Mouse (Mus musculus) embryonic facial prominence, embryonic 14.5 days (tissue): ENCODE measurements at regions not wholly inside any gene's neighbourhood (a gene's known extent, or its start where the extent isn't known, plus 50 kb on each side); places are given as distances from the start of the nearest gene placed in this dataset.

ENCODE experiments used
- ATAC-seq: fragments of 200-750 bp; cut with Nextera tagmentation; 2 replicates; pipeline ENCODE4 v1.8.0; 2017; ENCODE audit warnings: low read depth, moderate number of reproducible peaks, moderate TSS enrichment
- DNase-seq: peaks from one replicate; pipeline ENCODE4 v3.0.0-alpha.2; 2015; ENCODE audit warnings: low spot score
- H3K27ac ChIP-seq: fragments of 300-500 bp; sonication (generic); replicated peaks from 2 replicates; pipeline ENCODE4 v1.5.1; 2014; ENCODE audit warnings: low read depth, mild to moderate bottlenecking, low read length, moderate library complexity
- H3K27me3 ChIP-seq: fragments of 300-500 bp; sonication (generic); replicated peaks from 2 replicates; pipeline ENCODE4 v1.6.1; 2014; ENCODE audit warnings: low read length; ENCODE audit not compliant: control insufficient read depth, insufficient read depth
- H3K36me3 ChIP-seq: fragments of 300-500 bp; sonication (generic); 2 replicates; pipeline ENCODE4 v1.6.1; 2014; ENCODE audit warnings: low read length, mixed read lengths; ENCODE audit not compliant: control insufficient read depth, insufficient read depth
- H3K4me1 ChIP-seq: fragments of 300-500 bp; sonication (generic); 2 replicates; pipeline ENCODE4 v1.6.1; 2014; ENCODE audit warnings: antibody characterized with exemption, low read length; ENCODE audit not compliant: control insufficient read depth, insufficient read depth
- H3K4me2 ChIP-seq: fragments of 300-500 bp; sonication (generic); 2 replicates; pipeline ENCODE4 v1.6.1; 2014; ENCODE audit warnings: low read depth, mild to moderate bottlenecking, low read length, moderate library complexity, mixed read lengths
- H3K4me3 ChIP-seq: fragments of 300-500 bp; sonication (generic); 2 replicates; pipeline ENCODE4 v1.5.1; 2014; ENCODE audit warnings: low read depth, mild to moderate bottlenecking, low read length
- H3K9ac ChIP-seq: fragments of 300-500 bp; sonication (generic); 2 replicates; pipeline ENCODE4 v1.6.1; 2014; ENCODE audit warnings: low read depth, mild to moderate bottlenecking, low read length, moderate library complexity, mixed read lengths
- H3K9me3 ChIP-seq: fragments of 300-500 bp; sonication (generic); 2 replicates; pipeline ENCODE4 v1.6.1; 2016; ENCODE audit warnings: low read length; ENCODE audit not compliant: control insufficient read depth
- WGBS: fragments of 180-500 bp; shearing (Covaris S2); extraction: QIAGEN DNeasy Blood & Tissue Kit; methylation state at CpG from one replicate; pipeline ENCODE4 v1.1.7; 2014; 5-methylcytosine and 5-hydroxymethylcytosine counted together

GRCm38 (mm10) chr5:46756094-46756493 lies 898.7 kb upstream of the Lcorl start:
- Histone ChIP-seq H3K4me1 (0 out of 2 replicates have a peak, but pooled peaks cover 5% of the 10 kb centered on the region), H3K9me3 (no peaks in the 10 kb centered on the region), H3K27me3 (no peaks in the 10 kb centered on the region), H3K4me2 (no peak overlapping the region), H3K9ac (no peak overlapping the region), H3K4me3 (no peak overlapping the region), H3K27ac (no peak overlapping the region), H3K36me3 (no peaks in the 10 kb centered on the region)
- 63% methylated on average over 5 of the region's 5 CpGs for WGBS
- DNase-seq (peak; percentile 8), ATAC-seq (no peak)

GRCm38 (mm10) chr5:46740034-46740582 lies 882.7 kb upstream of the Lcorl start:
- Histone ChIP-seq H3K9me3 (no peaks in the 10 kb centered on the region), H3K4me2 (no peak overlapping the region), H3K4me1 (peaks cover 4% of the 10 kb centered on the region; the same call in 1 of the 2 replicates), H3K36me3 (no peaks in the 10 kb centered on the region), H3K4me3 (no peak overlapping the region), H3K27me3 (no peaks in the 10 kb centered on the region), H3K9ac (no peak overlapping the region), H3K27ac (no peak overlapping the region)
- no peak for ATAC-seq
- WGBS, result 54% methylated on average over 2 of the region's 2 CpGs
- DNase-seq, result peak; percentile 3

- Histone ChIP-seq H3K27ac (no peak overlapping the region), H3K4me3 (no peak overlapping the region), H3K4me1 (peaks cover 3% of the 10 kb centered on the region; the same call in 1 of the 2 replicates), H3K4me2 (no peak overlapping the region), H3K9ac (no peak overlapping the region), H3K9me3 (no peaks in the 10 kb centered on the region), H3K27me3 (no peaks in the 10 kb centered on the region), H3K36me3 (no peaks in the 10 kb centered on the region)
- DNase-seq, result peak; percentile 31
- no peak for ATAC-seq
- WGBS, result 61% methylated on average over 3 of the region's 3 CpGs
Measured at GRCm38 (mm10) chr5:46732510-46732909, 875.1 kb upstream of the Lcorl start.

GRCm38 (mm10) chr5:46732025-46732424 lies 874.6 kb upstream of the Lcorl start:
- Histone ChIP-seq H3K27ac (no peak overlapping the region), H3K4me3 (no peak overlapping the region), H3K9me3 (no peaks in the 10 kb centered on the region), H3K4me1 (peaks cover 3% of the 10 kb centered on the region; the same call in 1 of the 2 replicates), H3K9ac (no peak overlapping the region), H3K27me3 (no peaks in the 10 kb centered on the region), H3K4me2 (no peak overlapping the region), H3K36me3 (no peaks in the 10 kb centered on the region)
- ATAC-seq (no peak), DNase-seq (no peak)
- 69% methylated on average over 5 of the region's 5 CpGs for WGBS

GRCm38 (mm10) chr5:46731297-46731696 lies 873.9 kb upstream of the Lcorl start:
- H3K27me3 ChIP-seq, result no peaks in the 10 kb centered on the region
- 70% methylated on average over 3 of the region's 3 CpGs for WGBS
- no peak overlapping the region for H3K4me2 ChIP-seq
- DNase-seq, result no peak
- ATAC-seq, result no peak
- no peaks in the 10 kb centered on the region for H3K9me3 ChIP-seq
- H3K36me3 ChIP-seq, result no peaks in the 10 kb centered on the region
- peaks cover 3% of the 10 kb centered on the region; the same call in 1 of the 2 replicates for H3K4me1 ChIP-seq
- no peak overlapping the region for H3K9ac ChIP-seq
- no peak overlapping the region for H3K27ac ChIP-seq
- H3K4me3 ChIP-seq, result no peak overlapping the region

GRCm38 (mm10) chr5:46709596-46709995 lies 852.2 kb upstream of the Lcorl start:
- Histone ChIP-seq H3K9ac (no peak overlapping the region), H3K36me3 (no peaks in the 10 kb centered on the region), H3K9me3 (no peaks in the 10 kb centered on the region), H3K4me1 (no peaks in the 10 kb centered on the region), H3K27ac (no peak overlapping the region), H3K4me2 (no peak overlapping the region), H3K27me3 (no peaks in the 10 kb centered on the region), H3K4me3 (no peak overlapping the region)
- WGBS, result 74% methylated on average over 3 of the region's 3 CpGs
- ATAC-seq, result no peak
- DNase-seq, result no peak

- Histone ChIP-seq H3K9me3 (no peaks in the 10 kb centered on the region), H3K9ac (no peak overlapping the region), H3K4me2 (no peak overlapping the region), H3K36me3 (no peaks in the 10 kb centered on the region), H3K27ac (no peak overlapping the region), H3K27me3 (no peaks in the 10 kb centered on the region), H3K4me3 (no peak overlapping the region), H3K4me1 (no peaks in the 10 kb centered on the region)
- DNase-seq (peak; percentile 69), ATAC-seq (no peak; the same call in 1 of the 2 replicates)
- 68% methylated on average over 1 of the region's 1 CpGs for WGBS
Measured at GRCm38 (mm10) chr5:46707845-46708244, 850.4 kb upstream of the Lcorl start.

GRCm38 (mm10) chr5:46707021-46707420 lies 849.6 kb upstream of the Lcorl start:
- Histone ChIP-seq H3K36me3 (no peaks in the 10 kb centered on the region), H3K4me1 (no peaks in the 10 kb centered on the region), H3K27me3 (no peaks in the 10 kb centered on the region), H3K9me3 (no peaks in the 10 kb centered on the region), H3K4me3 (no peak overlapping the region), H3K4me2 (no peak overlapping the region), H3K9ac (no peak overlapping the region), H3K27ac (no peak overlapping the region)
- no peak for ATAC-seq
- 92% methylated on average over 5 of the region's 5 CpGs for WGBS
- no peak for DNase-seq

GRCm38 (mm10) chr5:46678007-46678406 lies 820.6 kb upstream of the Lcorl start:
- no peak for ATAC-seq
- Histone ChIP-seq H3K9me3 (no peaks in the 10 kb centered on the region), H3K4me1 (no peaks in the 10 kb centered on the region), H3K27me3 (no peaks in the 10 kb centered on the region), H3K4me3 (no peak overlapping the region), H3K36me3 (no peaks in the 10 kb centered on the region), H3K27ac (no peak overlapping the region), H3K9ac (no peak overlapping the region), H3K4me2 (no peak overlapping the region)
- DNase-seq, result no peak
